Mouse (Mus musculus) intestine, embryonic 14.5 days (tissue): ENCODE measurements around the gene Zic1. TPM values are rescaled to one million over a fixed set of nuclear protein-coding genes. Genes with fewer than 3 reads are reported as not detected.
A peak's percentile ranks its signal among the peaks of the same experiment; 100 is the strongest.

Experiments used
- ATAC-seq: fragments of 200-750 bp; cut with Nextera tagmentation; replicated peaks from 2 replicates; pipeline ENCODE4 v1.8.0; 2017; ENCODE audit warnings: low read depth, moderate number of reproducible peaks, moderate TSS enrichment, moderate library complexity; ENCODE audit not compliant: low FRiP score, low TSS enrichment
- DNase-seq: peaks from one replicate; pipeline ENCODE4 v3.0.0-alpha.2; 2018; ENCODE audit warnings: low spot score
- H3K27ac ChIP-seq: fragments of 300-500 bp; sonication (generic); 2 replicates; pipeline ENCODE4 v1.5.1; 2014; ENCODE audit warnings: low read depth, mild to moderate bottlenecking, control low read depth
- H3K27me3 ChIP-seq: fragments of 300-500 bp; sonication (generic); replicated peaks from 2 replicates; pipeline ENCODE4 v1.6.1; 2014; ENCODE audit warnings: low read length, control low read depth; ENCODE audit not compliant: control insufficient read depth, insufficient read depth
- H3K36me3 ChIP-seq: fragments of 300-500 bp; sonication (generic); 2 replicates; pipeline ENCODE4 v1.6.1; 2014; ENCODE audit warnings: low read length, control low read depth; ENCODE audit not compliant: control insufficient read depth, insufficient read depth
- H3K4me1 ChIP-seq: fragments of 300-500 bp; sonication (generic); replicated peaks from 2 replicates; pipeline ENCODE4 v1.6.1; 2014; ENCODE audit warnings: low read length, control low read depth, mixed read lengths; ENCODE audit not compliant: control insufficient read depth, insufficient read depth
- H3K4me2 ChIP-seq: fragments of 300-500 bp; sonication (generic); 2 replicates; pipeline ENCODE4 v1.6.1; 2014; ENCODE audit warnings: low read length
- H3K4me3 ChIP-seq: fragments of 300-500 bp; sonication (generic); 2 replicates; pipeline ENCODE4 v1.5.1; 2014; ENCODE audit warnings: low read depth, low read length, control low read depth, mixed read lengths
- H3K9ac ChIP-seq: fragments of 300-500 bp; sonication (generic); 2 replicates; pipeline ENCODE4 v1.6.1; 2014; ENCODE audit warnings: mild to moderate bottlenecking, low read length
- H3K9me3 ChIP-seq: fragments of 300-500 bp; sonication (generic); 2 replicates; pipeline ENCODE4 v1.6.1; 2016; ENCODE audit warnings: low read length, control low read depth; ENCODE audit not compliant: control insufficient read depth
- WGBS: fragments of 180-500 bp; shearing (Covaris S2); extraction: QIAGEN DNeasy Blood & Tissue Kit; methylation state at CpG from one replicate; pipeline ENCODE4 v1.1.7; 2014; 5-methylcytosine and 5-hydroxymethylcytosine counted together
- polyA plus RNA-seq: library from polyadenylated mRNA; unstranded; fragments of >200 nt; fragmentation: Nextera tagmentation; extraction: Ambion mirVana; gene quantifications from 2 replicates; pipeline ENCODE4 v1.2.1, GENCODE M21; 2014

The Zic1 gene
- not detected in 2 replicates for polyA plus RNA-seq

- 1% methylated on average over 30 of the region's 33 CpGs for whole genome bisulfite sequencing
These were observed at the start of gene Zic1 for GRCm38 (mm10) chr9:91365664-91366063. Zic1 (minus strand) TSS chr9:91365810.

GRCm38 (mm10) chr9:91414007-91414661 is 48.5 kb upstream of the Zic1 start:
- 1% methylated on average over 12 of the region's 12 CpGs for WGBS
- no peak overlapping the region for H3K9ac ChIP-seq
- peaks cover 94% of the 10 kb centered on the region for H3K27me3 ChIP-seq
- H3K4me3 ChIP-seq = no peak overlapping the region
- H3K4me2 ChIP-seq = no peak overlapping the region
- H3K9me3 ChIP-seq = 0 out of 2 replicates have a peak, but pooled peaks cover 5% of the 10 kb centered on the region
- no peak overlapping the region for H3K27ac ChIP-seq
- H3K36me3 ChIP-seq = no peaks in the 10 kb centered on the region
- H3K4me1 ChIP-seq = no peaks in the 10 kb centered on the region
- ATAC-seq (no peak), DNase-seq (no peak)

More at GRCm38 (mm10) chr9:91365664-91366063, at the start of gene Zic1:
- ATAC-seq (no peak), DNase-seq (no peak)
- no peak within 1 kb of the TSS for H3K9ac ChIP-seq
- H3K27ac ChIP-seq = no peak within 1 kb of the TSS
- H3K36me3 ChIP-seq = no peaks in the 10 kb centered on the region
- no peaks in the 10 kb centered on the region for H3K9me3 ChIP-seq
- peaks cover 98% of the 10 kb centered on the region for H3K27me3 ChIP-seq
- no peaks in the 10 kb centered on the region; the same call in 1 of the 2 replicates for H3K4me1 ChIP-seq
- H3K4me2 ChIP-seq = peak within 1 kb of the TSS; percentile 18
- H3K4me3 ChIP-seq = peak within 1 kb of the TSS; percentile 13

GRCm38 (mm10) chr9:91409771-91410170 is 44.2 kb upstream of the Zic1 start:
- no peaks in the 10 kb centered on the region for H3K36me3 ChIP-seq
- H3K27ac ChIP-seq = no peak overlapping the region
- no peak overlapping the region for H3K4me2 ChIP-seq
- 0 out of 2 replicates have a peak, but pooled peaks cover 5% of the 10 kb centered on the region for H3K9me3 ChIP-seq
- peaks cover 89% of the 10 kb centered on the region for H3K27me3 ChIP-seq
- WGBS = 0% methylated on average over 3 of the region's 3 CpGs
- DNase-seq (no peak), ATAC-seq (no peak)
- no peak overlapping the region for H3K9ac ChIP-seq
- H3K4me3 ChIP-seq = no peak overlapping the region
- H3K4me1 ChIP-seq = no peaks in the 10 kb centered on the region

GRCm38 (mm10) chr9:91406258-91406763 is 40.7 kb upstream of the Zic1 start:
- ATAC-seq (no peak), DNase-seq (no peak)
- Histone ChIP-seq H3K9ac (no peak overlapping the region), H3K27ac (no peak overlapping the region), H3K4me3 (no peak overlapping the region), H3K36me3 (no peaks in the 10 kb centered on the region), H3K4me1 (no peaks in the 10 kb centered on the region), H3K27me3 (peaks cover 94% of the 10 kb centered on the region), H3K9me3 (no peaks in the 10 kb centered on the region), H3K4me2 (no peak overlapping the region)
- under 1% methylated on average over 6 of the region's 6 CpGs for WGBS

- WGBS = under 1% methylated on average over 16 of the region's 16 CpGs
- Histone ChIP-seq H3K9ac (no peak overlapping the region), H3K27ac (no peak overlapping the region), H3K4me3 (no peak overlapping the region), H3K27me3 (peaks cover 94% of the 10 kb centered on the region), H3K9me3 (no peaks in the 10 kb centered on the region), H3K4me2 (no peak overlapping the region), H3K36me3 (no peaks in the 10 kb centered on the region), H3K4me1 (no peaks in the 10 kb centered on the region)
- ATAC-seq = no peak
- no peak for DNase-seq
These were observed 40.2 kb upstream of the Zic1 start for GRCm38 (mm10) chr9:91405753-91406178.

- H3K4me1 ChIP-seq = no peaks in the 10 kb centered on the region
- peaks cover 94% of the 10 kb centered on the region for H3K27me3 ChIP-seq
- no peak overlapping the region for H3K4me3 ChIP-seq
- peak; percentile 66 for DNase-seq
- no peaks in the 10 kb centered on the region for H3K9me3 ChIP-seq
- no peak overlapping the region for H3K9ac ChIP-seq
- no peak for ATAC-seq
- H3K4me2 ChIP-seq = no peak overlapping the region
- no peaks in the 10 kb centered on the region for H3K36me3 ChIP-seq
- no peak overlapping the region for H3K27ac ChIP-seq
- WGBS = under 1% methylated on average over 27 of the region's 27 CpGs
These were observed 39.5 kb upstream of the Zic1 start for GRCm38 (mm10) chr9:91404905-91405752.

- Histone ChIP-seq H3K27ac (no peak overlapping the region), H3K9me3 (no peaks in the 10 kb centered on the region), H3K4me3 (no peak overlapping the region), H3K4me2 (no peak overlapping the region), H3K9ac (no peak overlapping the region), H3K36me3 (no peaks in the 10 kb centered on the region), H3K27me3 (peaks cover 94% of the 10 kb centered on the region), H3K4me1 (no peaks in the 10 kb centered on the region)
- 2% methylated on average over 13 of the region's 13 CpGs for WGBS
- DNase-seq = no peak
- ATAC-seq = no peak
These were observed 38.6 kb upstream of the Zic1 start for GRCm38 (mm10) chr9:91404229-91404628.

GRCm38 (mm10) chr9:91401471-91401870 is 35.9 kb upstream of the Zic1 start:
- peaks cover 98% of the 10 kb centered on the region for H3K27me3 ChIP-seq
- no peaks in the 10 kb centered on the region for H3K36me3 ChIP-seq
- no peaks in the 10 kb centered on the region for H3K4me1 ChIP-seq
- H3K9me3 ChIP-seq = no peaks in the 10 kb centered on the region
- H3K4me3 ChIP-seq = no peak overlapping the region
- H3K9ac ChIP-seq = no peak overlapping the region
- H3K27ac ChIP-seq = no peak overlapping the region
- DNase-seq (no peak), ATAC-seq (no peak)
- no peak overlapping the region for H3K4me2 ChIP-seq
- 2% methylated on average over 10 of the region's 10 CpGs for WGBS
